8 mouse cellular contexts compared by ENCODE assay signal in the genomic region with DNA sequence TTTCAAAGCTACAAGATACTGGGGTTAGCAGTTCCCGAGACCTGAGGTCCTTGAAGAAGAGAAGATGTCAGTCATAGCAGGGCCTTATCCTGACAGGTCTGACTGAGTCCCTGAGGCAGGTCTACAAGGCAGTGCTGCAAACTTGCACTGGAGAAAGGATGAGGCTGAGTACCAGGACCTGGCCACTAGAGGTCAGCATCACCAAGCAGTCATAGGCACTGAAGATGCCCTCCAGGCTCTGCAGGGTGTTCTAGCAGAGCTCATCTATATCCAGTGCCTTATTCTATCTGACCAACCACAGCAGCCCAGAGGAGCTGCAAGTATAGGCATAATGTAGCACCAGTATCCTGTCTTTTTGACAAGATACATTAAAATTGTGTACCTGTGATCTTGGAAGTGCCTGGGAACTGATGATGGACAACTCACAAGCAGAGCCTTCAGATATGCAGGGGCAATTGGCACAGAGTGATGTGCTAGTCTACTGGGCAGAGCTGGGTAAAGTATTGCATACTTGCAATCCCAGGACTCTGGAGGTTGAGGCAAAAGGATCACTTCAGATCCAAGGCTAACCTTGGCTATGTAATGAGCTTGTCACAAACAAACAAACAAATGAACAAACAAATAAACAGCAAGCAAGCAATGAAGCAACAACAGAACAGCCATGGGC. TPM values are rescaled to one million over a fixed set of nuclear protein-coding genes. Genes with fewer than 3 reads are reported as not detected.
DNase-seq lines count a peak whose midpoint lies in the region; ATAC-seq and TF ChIP-seq lines count a peak whose summit lies in the region.

No protein-coding gene starts in this region.

- ATAC-seq in forebrain, embryonic 11.5 days (replicated peaks; ENCODE audit: low FRiP score) = peak; percentile 88
- 0 out of 2 replicates have a peak, but pooled peaks have one; percentile 28 for ATAC-seq in liver, embryonic 14.5 days (ENCODE audit: insufficient read depth)
- peak; percentile 92 for ATAC-seq in neural tube, embryonic 12.5 days (ENCODE audit: low FRiP score, low read depth)

- in situ Hi-C loops in ES-E14 (cut with MboI; ENCODE audit: low sequenced_read_pairs in 2 of 2, unreplicated experiment in 2 of 2) = loop anchor here (5.0 to 10.0 kb wide), 3 partner anchors 121 to 441 kb away; no protein-coding TSS in a partner anchor

- 38% methylated on average over 1 of the region's 1 CpGs for WGBS in forebrain, embryonic 11.5 days
- 41% methylated on average over 1 of the region's 1 CpGs for WGBS in large intestine, adult 2 months
- WGBS in liver, embryonic 14.5 days (ENCODE audit: insufficient replicate concordance) = 19% methylated on average over 1 of the region's 1 CpGs
- whole genome bisulfite sequencing in neural tube, embryonic 12.5 days = 32% methylated on average over 1 of the region's 1 CpGs

- H3K4me2 ChIP-seq in forebrain, embryonic 11.5 days (ENCODE audit: low read depth, low read length, severe bottlenecking) = no peak overlapping the region
- no peak overlapping the region for H3K4me2 ChIP-seq in liver, embryonic 14.5 days (ENCODE audit: low read depth)
- H3K4me2 ChIP-seq in neural tube, embryonic 12.5 days (replicated peaks) = no peak overlapping the region

- TF ChIP-seq CTCF in liver, embryonic 14.5 days (IDR thresholded peaks at IDR 0.05; ENCODE audit: low read depth) = peak; percentile 89

- intact Hi-C loops in heart, postnatal 10 days (cut with DNase I) = loop anchor here (1.0 to 10.0 kb wide), 3 partner anchors 122 to 601 kb away; no protein-coding TSS in a partner anchor

- no peak for TF ChIP-seq EP300 in liver, embryonic 14.5 days (IDR thresholded peaks at IDR 0.05; ENCODE audit: low read depth)

- no peak overlapping the region for H3K9ac ChIP-seq in ES-E14 (ENCODE audit: insufficient read depth, low read depth, low read length, poor library complexity, severe bottlenecking)
- H3K9ac ChIP-seq in forebrain, embryonic 11.5 days (ENCODE audit: low read length) = no peak overlapping the region
- no peak overlapping the region for H3K9ac ChIP-seq in liver, embryonic 14.5 days (replicated peaks)
- no peak overlapping the region for H3K9ac ChIP-seq in neural tube, embryonic 12.5 days

- H3K27me3 ChIP-seq in forebrain, embryonic 11.5 days (ENCODE audit: control insufficient read depth, insufficient read depth, low read length) = no peaks in the 10 kb centered on the region
- no peaks in the 10 kb centered on the region for H3K27me3 ChIP-seq in liver, embryonic 14.5 days (ENCODE audit: control insufficient read depth, insufficient read depth, low read length)
- H3K27me3 ChIP-seq in neural tube, embryonic 12.5 days (replicated peaks) = no peaks in the 10 kb centered on the region

- no peak overlapping the region for H3K27ac ChIP-seq in ES-E14 (ENCODE audit: insufficient read depth, low read depth, low read length, poor library complexity, severe bottlenecking)
- H3K27ac ChIP-seq in forebrain, embryonic 11.5 days (ENCODE audit: low read depth, low read length) = no peak overlapping the region
- no peak overlapping the region for H3K27ac ChIP-seq in liver, embryonic 14.5 days
- no peak overlapping the region for H3K27ac ChIP-seq in neural tube, embryonic 12.5 days

- H3K9me3 ChIP-seq in ES-E14 (ENCODE audit: control insufficient read depth, insufficient read depth, low read depth, low read length) = no peaks in the 10 kb centered on the region
- no peaks in the 10 kb centered on the region for H3K9me3 ChIP-seq in forebrain, embryonic 11.5 days (ENCODE audit: control insufficient read depth, low read length)
- no peaks in the 10 kb centered on the region for H3K9me3 ChIP-seq in liver, embryonic 14.5 days (ENCODE audit: control insufficient read depth, low read length)
- H3K9me3 ChIP-seq in neural tube, embryonic 12.5 days = no peaks in the 10 kb centered on the region

- H3K4me3 ChIP-seq in ES-E14 (ENCODE audit: insufficient read depth in 1 of 2, low read depth in 1 of 2, low read length in 2 of 2, poor library complexity in 1 of 2, severe bottlenecking in 1 of 2) = no peak overlapping the region
- H3K4me3 ChIP-seq in forebrain, embryonic 11.5 days (ENCODE audit: low read depth, low read length) = no peak overlapping the region
- no peak overlapping the region for H3K4me3 ChIP-seq in liver, embryonic 14.5 days (ENCODE audit: insufficient read depth in 1 of 2, low read depth in 2 of 2, low read length in 2 of 2)
- H3K4me3 ChIP-seq in neural tube, embryonic 12.5 days = no peak overlapping the region

- H3K36me3 ChIP-seq in ES-E14 (ENCODE audit: control insufficient read depth, insufficient read depth, low read length, poor library complexity, severe bottlenecking) = no peaks in the 10 kb centered on the region
- H3K36me3 ChIP-seq in forebrain, embryonic 11.5 days (ENCODE audit: control insufficient read depth, insufficient read depth, low read length) = no peaks in the 10 kb centered on the region
- H3K36me3 ChIP-seq in liver, embryonic 14.5 days (replicated peaks; ENCODE audit: control insufficient read depth, insufficient read depth, low read depth) = no peaks in the 10 kb centered on the region
- H3K36me3 ChIP-seq in neural tube, embryonic 12.5 days = no peaks in the 10 kb centered on the region

- peak; percentile 47 for DNase-seq in ES-E14 (ENCODE audit: low read depth, low spot score)
- peak; percentile 36 for DNase-seq in c-Kit-positive CD71-negative TER-119-negative erythroid progenitor cells, embryonic 14.5 days (ENCODE audit: low read depth)
- peak; percentile 76 for DNase-seq in forebrain, embryonic 11.5 days (ENCODE audit: low spot score)
- peak; percentile 81 to 84 for DNase-seq in heart, postnatal 10 days
- peak; percentile 37 for DNase-seq in large intestine, adult 2 months (ENCODE audit: low read depth, low spot score)
- peak in 2 of 3 experiments; percentile 12 to 19 for DNase-seq in liver, embryonic 14.5 days (ENCODE audit: low read depth in 3 of 3, low spot score in 3 of 3)
- peak; percentile 11 to 14 for DNase-seq in thymus, adult 18-20 months

- H3K4me1 ChIP-seq in ES-E14 (ENCODE audit: control insufficient read depth in 2 of 2, insufficient read depth in 2 of 2, low read length in 2 of 2, poor library complexity in 1 of 2) = no peaks in the 10 kb centered on the region
- H3K4me1 ChIP-seq in forebrain, embryonic 11.5 days (replicated peaks; ENCODE audit: control insufficient read depth, insufficient read depth, low read length) = no peaks in the 10 kb centered on the region
- H3K4me1 ChIP-seq in liver, embryonic 14.5 days (replicated peaks; ENCODE audit: control insufficient read depth in 2 of 2, insufficient read depth in 2 of 2, low read length in 1 of 2) = no peaks in the 10 kb centered on the region; a peak in 1 of 4 replicates
- no peaks in the 10 kb centered on the region for H3K4me1 ChIP-seq in neural tube, embryonic 12.5 days

TF ChIP-seq in ES-E14, 5 proteins besides CTCF, POLR2A, EP300 and RAD21:
- TF ChIP-seq ZC3H11A (IDR thresholded peaks at IDR 0.05; ENCODE audit: borderline replicate concordance, low read depth, low read length) (peak; percentile 82), ZNF384 (IDR thresholded peaks at IDR 0.05; ENCODE audit: low read depth, low read length) (no peak), CHD2 (IDR thresholded peaks at IDR 0.05; ENCODE audit: low read depth, low read length) (no peak)
TF ChIP-seq in ES-E14: peak in this region for 1.

RNA-seq across cellular contexts. Expression of a gene that starts 12.0 kb away (rescaled TPM):
- 0.05 and 0.40 TPM in 2 replicates for total RNA-seq in ES-E14 (2012; rRNA removed)
- polyA plus RNA-seq in forebrain, embryonic 11.5 days (2014; fragmentation: Nextera tagmentation; extraction: Ambion mirVana) = 30.0 and 34.1 TPM in 2 replicates
- total RNA-seq in heart, postnatal 10 days (2021) = 100 to 1,000 TPM; 149 to 219 TPM
- 3.1 and 5.6 TPM in 2 replicates for polyA plus RNA-seq in large intestine, adult 2 months (2012; rRNA removed)
- polyA plus RNA-seq in liver, embryonic 14.5 days (2012; rRNA removed) = 0.63 and 0.76 TPM in 2 replicates
- polyA plus RNA-seq in liver, embryonic 14.5 days (2014; fragmentation: Nextera tagmentation; extraction: Ambion mirVana) = 0.88 and 1.3 TPM in 2 replicates
- polyA plus RNA-seq in neural tube, embryonic 12.5 days (2016; fragmentation: Nextera tagmentation; extraction: Ambion mirVana) = 37.8 and 42.3 TPM in 2 replicates

Comparison
In these comparisons a context has a peak if more than half of its experiments do, and no peak if none do; other contexts are left out.
1. DNase-seq: peak in every context shown above with its lines; median percentile 82 in heart, postnatal 10 days; 76 in forebrain, embryonic 11.5 days; 47 in ES-E14; 37 in large intestine, adult 2 months; 36 in c-Kit-positive CD71-negative TER-119-negative erythroid progenitor cells, embryonic 14.5 days; 16 in liver, embryonic 14.5 days; 12 in thymus, adult 18-20 months.
2. ATAC-seq: peak in every context shown above with its lines; median percentile 92 in neural tube, embryonic 12.5 days; 88 in forebrain, embryonic 11.5 days; 28 in liver, embryonic 14.5 days.